Mouse (Mus musculus) MEL-GATA-1-ER (cell line): ENCODE results near the gene Adal.
A peak's percentile ranks its signal among the peaks of the same experiment; 100 is the strongest.
"Not testable (repeated sequence)": the region's sequence is repeated elsewhere in the genome, so short reads cannot be mapped to it uniquely, and the experiment has no call there.

Source experiments
- DNase-seq: peaks from one replicate; pipeline ENCODE4 v3.0.0-alpha.2; 2012; ENCODE audit warnings: low read depth; ENCODE audit errors: extremely low read depth

The Adal gene

GRCm38 (mm10) chr2:121140018-121140882 lies at the start of gene Adal, which contains the start of gene Lcmt2:
TSS of gene Adal (plus strand) at chr2:121140428.
TSS of gene Lcmt2 (minus strand) at chr2:121140653.
- peak; percentile 85 for DNase-seq

GRCm38 (mm10) chr2:121102051-121102450 lies 38.2 kb upstream of the Adal start:
- peak; percentile 65 for DNase-seq

GRCm38 (mm10) chr2:121105940-121106339 lies 34.3 kb upstream of the Adal start:
- no peak for DNase-seq

- DNase-seq, result no peak
Measured at GRCm38 (mm10) chr2:121109695-121110094, 30.5 kb upstream of the Adal start, which contains the start of gene Tgm7. TSS of gene Tgm7 (minus strand) at chr2:121109795.

- DNase-seq, result no peak
Measured at GRCm38 (mm10) chr2:121115418-121115817, 24.8 kb upstream of the Adal start.

- no peak for DNase-seq
Measured at GRCm38 (mm10) chr2:121119260-121119659, 21.0 kb upstream of the Adal start.

GRCm38 (mm10) chr2:121126302-121126701 lies 13.9 kb upstream of the Adal start:
- DNase-seq, result not testable (repeated sequence)

GRCm38 (mm10) chr2:121127536-121127935 lies 12.7 kb upstream of the Adal start:
- DNase-seq, result no peak

GRCm38 (mm10) chr2:121128865-121129620 lies 11.2 kb upstream of the Adal start:
- DNase-seq, result no peak

- no peak for DNase-seq
Measured at GRCm38 (mm10) chr2:121132822-121133221, 7.4 kb upstream of the Adal start.

GRCm38 (mm10) chr2:121137371-121137770 lies 2.9 kb upstream of the Adal start:
- peak; percentile 15 for DNase-seq

- DNase-seq, result peak; percentile 44
Measured at GRCm38 (mm10) chr2:121139266-121140017, 786 bp upstream of the Adal start.

GRCm38 (mm10) chr2:121141216-121142035 lies 1.2 kb downstream of the Adal start:
- DNase-seq, result peak; percentile 36

- DNase-seq, result peak; percentile 8
Measured at GRCm38 (mm10) chr2:121142415-121142814, 2.2 kb downstream of the Adal start.

- no peak for DNase-seq
Measured at GRCm38 (mm10) chr2:121149679-121150078, 9.5 kb downstream of the Adal start.

GRCm38 (mm10) chr2:121153100-121153499 lies 12.9 kb downstream of the Adal start:
- DNase-seq, result peak; percentile 9

GRCm38 (mm10) chr2:121169173-121169572 lies 28.9 kb downstream of the Adal start:
- no peak for DNase-seq

- DNase-seq, result peak; percentile 15
Measured at GRCm38 (mm10) chr2:121169902-121170301, 29.7 kb downstream of the Adal start.

GRCm38 (mm10) chr2:121170481-121170971 lies 30.3 kb downstream of the Adal start, which contains the start of gene Tubgcp4:
TSS of gene Tubgcp4 (plus strand) at chr2:121170654.
- DNase-seq, result peak; percentile 26
